26 mouse cellular contexts compared by ENCODE assay signal in the genomic region with DNA sequence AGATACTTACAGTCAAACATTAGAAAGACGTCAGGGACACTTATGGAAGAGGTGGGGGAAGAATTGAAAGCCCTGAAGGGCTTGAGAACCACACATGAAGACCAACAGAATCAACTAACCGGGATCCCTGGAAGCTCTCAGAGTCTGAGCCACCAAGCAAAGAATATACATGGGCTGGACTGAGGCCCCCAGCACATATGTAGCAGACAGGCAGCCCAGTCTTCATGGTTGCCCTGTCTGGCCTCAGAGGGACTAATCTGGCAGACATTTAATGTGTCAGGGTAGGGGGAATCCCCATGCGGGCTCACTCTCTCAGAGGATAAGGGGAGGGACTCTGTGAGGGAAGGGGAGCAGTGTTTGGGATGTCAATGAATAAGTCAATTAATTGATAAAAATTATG.
"Had no signal": no experiment of that assay in that cellular context is flagged by ENCODE, and none has a peak within 500 bp of the region (broad histone marks: within the 10 kb centered on the region; RNA-seq: fewer than 3 reads in every experiment).

No protein-coding gene starts in this region.

- DNase-seq: gastrocnemius, adult 2 months; gastrocnemius, postnatal 10 days; gastrocnemius, postnatal 25 days; heart, adult 18-20 months; heart, postnatal 14 days; heart, postnatal 4 days; kidney, adult 18-20 months; kidney, adult 8-10 months; kidney, postnatal 10 days; kidney, postnatal 25 days; kidney, postnatal 4 days; liver had no signal

- ATAC-seq: hindbrain, embryonic 16.5 days; inflammation-experienced regulatory T-cells, adult 6 months; intestine, embryonic 15.5 days; intestine, postnatal 0 days had no signal

- H3K4me2 ChIP-seq: heart, embryonic 11.5 days; heart, embryonic 13.5 days; heart, embryonic 15.5 days; hindbrain, embryonic 12.5 days; hindbrain, embryonic 14.5 days; intestine, embryonic 15.5 days; limb, embryonic 13.5 days; liver, embryonic 11.5 days had no signal

- H3K27me3 ChIP-seq: heart, embryonic 13.5 days; heart, embryonic 15.5 days; hindbrain, embryonic 12.5 days; intestine, embryonic 15.5 days; limb, embryonic 13.5 days had no signal

- H3K4me1 ChIP-seq: heart, embryonic 15.5 days; hindbrain, embryonic 10.5 days; hindbrain, embryonic 12.5 days; intestine, embryonic 15.5 days had no signal

- H3K9me3 ChIP-seq: heart, embryonic 13.5 days; heart, embryonic 15.5 days; hindbrain, embryonic 10.5 days; hindbrain, embryonic 12.5 days; intestine, embryonic 15.5 days; limb, embryonic 13.5 days had no signal

- H3K9ac ChIP-seq: heart, embryonic 13.5 days; heart, embryonic 15.5 days; hindbrain, embryonic 12.5 days; hindbrain, embryonic 14.5 days; intestine, embryonic 15.5 days; limb, embryonic 13.5 days had no signal

- H3K27ac ChIP-seq: gastrocnemius, adult 2 months; heart, embryonic 13.5 days; heart, embryonic 15.5 days; hindbrain, embryonic 10.5 days; hindbrain, embryonic 12.5 days; hindbrain, embryonic 14.5 days; intestine, embryonic 15.5 days; layer of hippocampus, adult 2 months; left cerebral cortex, adult 2 months; limb, embryonic 13.5 days had no signal

- H3K36me3 ChIP-seq: hindbrain, embryonic 12.5 days; intestine, embryonic 15.5 days had no signal

- H3K4me3 ChIP-seq: gastrocnemius, adult 2 months; heart, embryonic 13.5 days; heart, embryonic 15.5 days; hindbrain, embryonic 10.5 days; hindbrain, embryonic 12.5 days; intestine, embryonic 15.5 days; layer of hippocampus, adult 2 months; left cerebral cortex, adult 2 months; limb, embryonic 13.5 days had no signal
